Mouse (Mus musculus): Measurements from ENCODE around the gene Itpr1. TPM values are rescaled to one million over a fixed set of nuclear protein-coding genes. Genes with fewer than 3 reads are reported as not detected.

Itpr1 gene
- polyA plus RNA-seq, 1 experiment from 2014 or later, result 14.6 TPM

DNA sequence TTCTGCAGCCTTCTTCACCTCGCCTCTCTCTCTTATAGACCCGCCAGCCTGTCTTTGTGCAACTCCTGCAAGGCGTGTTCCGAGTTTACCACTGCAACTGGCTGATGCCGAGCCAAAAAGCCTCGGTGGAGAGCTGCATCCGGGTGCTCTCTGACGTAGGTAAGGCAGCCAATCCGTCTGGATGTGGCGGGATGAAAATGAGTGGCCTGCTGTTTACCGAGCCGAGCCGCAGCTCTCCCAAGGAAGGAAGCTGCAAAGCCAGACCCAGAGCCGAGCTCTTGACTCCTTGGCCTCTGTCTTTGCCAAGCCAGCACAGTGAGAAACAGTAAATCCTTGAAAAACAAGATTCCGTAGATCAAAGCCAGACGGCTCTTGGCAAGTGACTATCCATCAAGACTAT is 197.9 kb downstream of the Itpr1 start:
- H3K36me3 ChIP-seq, result peaks cover 74% of the 10 kb centered on the region

DNA sequence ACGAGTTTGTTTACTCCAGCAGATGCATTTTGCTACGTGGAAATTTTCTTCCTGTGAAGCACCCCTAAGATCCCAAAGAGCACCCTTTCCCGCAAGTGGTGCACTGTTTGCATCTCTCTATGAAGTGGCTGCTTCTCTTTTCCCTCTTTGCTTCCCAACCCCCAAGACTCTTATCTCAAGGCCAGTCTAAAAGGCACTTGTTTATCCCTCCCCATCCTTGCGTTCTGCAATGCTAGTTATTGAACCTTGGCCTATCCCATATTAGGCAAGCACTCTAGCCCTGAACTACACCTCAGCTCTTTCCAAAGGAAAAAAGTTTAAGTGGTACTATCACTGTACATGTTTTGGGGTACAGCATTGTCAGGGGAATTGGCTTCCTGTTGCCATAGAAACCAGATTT is 198.3 kb downstream of the Itpr1 start:
- Histone ChIP-seq H3K27me3 (ENCODE audit: insufficient read depth, poor library complexity, severe bottlenecking) (no peaks in the 10 kb centered on the region), H3K4me1 (no peaks in the 10 kb centered on the region), H3K27ac (no peak overlapping the region), H3K4me3 (no peak overlapping the region), H3K36me3 (peaks cover 72% of the 10 kb centered on the region), H3K9me3 (no peaks in the 10 kb centered on the region)
- no peak for DNase-seq (ENCODE audit: low spot score)
- 71% methylated on average over 4 of the region's 4 CpGs for WGBS

More for the DNA sequence above, 197.9 kb downstream of the Itpr1 start:
- H3K27me3 ChIP-seq (ENCODE audit: insufficient read depth, poor library complexity, severe bottlenecking), result no peaks in the 10 kb centered on the region
- H3K9me3 ChIP-seq, result no peaks in the 10 kb centered on the region
- 72% methylated on average over 16 of the region's 16 CpGs for whole genome bisulfite sequencing
- no peak overlapping the region for H3K27ac ChIP-seq
- DNase-seq (ENCODE audit: low spot score), result no peak
- H3K4me1 ChIP-seq, result no peaks in the 10 kb centered on the region
- no peak overlapping the region for H3K4me3 ChIP-seq

DNA sequence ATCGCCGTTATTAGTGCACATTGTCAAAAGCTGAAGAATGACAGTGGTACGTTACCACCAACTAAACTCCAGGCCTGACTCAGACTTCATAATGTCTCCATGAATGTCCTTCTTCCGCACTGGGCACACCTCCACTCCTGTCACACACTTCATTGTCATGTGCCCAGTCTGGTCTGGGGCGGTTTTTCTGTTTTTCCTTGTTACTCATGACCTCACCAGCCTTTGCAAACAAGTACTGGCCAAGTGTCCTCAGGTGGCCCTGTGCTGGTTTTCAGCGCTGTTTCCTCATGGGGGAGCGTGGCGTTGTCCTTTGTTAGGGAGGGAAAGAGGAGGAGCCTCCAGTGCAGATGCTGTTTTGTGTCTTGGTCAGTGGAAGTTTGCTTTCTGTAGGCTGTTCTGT is 200.1 kb downstream of the Itpr1 start:
- WGBS, result 90% methylated on average over 8 of the region's 8 CpGs

DNA sequence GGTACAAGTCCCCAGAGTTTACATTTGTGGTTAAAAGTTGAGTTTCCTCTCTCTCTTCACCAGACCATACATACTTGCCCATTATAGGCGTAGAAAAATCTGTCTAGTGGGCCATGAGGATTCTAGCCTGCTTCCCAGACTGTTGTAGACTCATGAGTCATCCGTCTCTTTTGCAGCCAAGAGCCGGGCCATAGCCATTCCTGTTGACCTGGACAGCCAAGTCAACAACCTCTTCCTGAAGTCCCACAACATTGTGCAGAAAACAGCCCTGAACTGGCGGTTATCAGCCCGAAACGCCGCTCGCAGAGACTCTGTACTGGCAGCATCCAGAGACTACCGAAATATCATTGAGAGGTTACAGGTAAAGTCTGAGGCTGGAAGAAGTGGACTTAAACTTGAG is 200.7 kb downstream of the Itpr1 start:
- Histone ChIP-seq H3K27ac (no peak overlapping the region), H3K36me3 (peaks cover 69% of the 10 kb centered on the region), H3K4me1 (no peaks in the 10 kb centered on the region), H3K4me3 (no peak overlapping the region), H3K9me3 (no peaks in the 10 kb centered on the region), H3K27me3 (ENCODE audit: insufficient read depth, poor library complexity, severe bottlenecking) (no peaks in the 10 kb centered on the region)
- 90% methylated on average over 9 of the region's 9 CpGs for WGBS
- DNase-seq (ENCODE audit: low spot score), result no peak

More for the DNA sequence above, 200.1 kb downstream of the Itpr1 start:
- no peaks in the 10 kb centered on the region for H3K4me1 ChIP-seq
- no peaks in the 10 kb centered on the region for H3K27me3 ChIP-seq (ENCODE audit: insufficient read depth, poor library complexity, severe bottlenecking)
- no peaks in the 10 kb centered on the region for H3K9me3 ChIP-seq
- H3K27ac ChIP-seq, result no peak overlapping the region
- H3K36me3 ChIP-seq, result peaks cover 65% of the 10 kb centered on the region; the same call in 1 of the 2 replicates
- no peak overlapping the region for H3K4me3 ChIP-seq
- DNase-seq (ENCODE audit: low spot score), result no peak

DNA sequence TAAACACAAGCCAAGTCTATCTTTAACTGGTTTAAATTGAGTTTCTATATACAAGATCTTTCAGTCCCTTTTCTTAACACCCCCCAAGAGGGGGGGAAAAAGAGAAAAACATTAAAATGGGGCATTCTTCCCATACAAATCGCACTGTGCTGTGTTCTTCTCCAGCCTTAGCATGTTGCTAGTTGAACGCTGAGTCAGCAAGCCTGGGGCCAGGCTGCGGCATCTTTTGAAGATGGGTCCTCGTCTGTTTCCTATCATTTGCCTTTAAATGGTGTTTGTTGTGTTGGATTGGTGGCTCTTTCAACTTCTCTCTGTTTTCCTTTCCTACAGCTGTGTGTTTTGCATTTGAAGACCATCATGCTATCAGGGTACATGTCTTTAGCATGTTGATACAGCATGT is 203.0 kb downstream of the Itpr1 start:
- 91% methylated on average over 4 of the region's 4 CpGs for WGBS
- no peak overlapping the region for H3K4me3 ChIP-seq
- no peaks in the 10 kb centered on the region for H3K4me1 ChIP-seq
- no peak overlapping the region for H3K27ac ChIP-seq
- H3K9me3 ChIP-seq, result no peaks in the 10 kb centered on the region
- DNase-seq (ENCODE audit: low spot score), result no peak
- peaks cover 76% of the 10 kb centered on the region for H3K36me3 ChIP-seq
- no peaks in the 10 kb centered on the region for H3K27me3 ChIP-seq (ENCODE audit: insufficient read depth, poor library complexity, severe bottlenecking)

DNA sequence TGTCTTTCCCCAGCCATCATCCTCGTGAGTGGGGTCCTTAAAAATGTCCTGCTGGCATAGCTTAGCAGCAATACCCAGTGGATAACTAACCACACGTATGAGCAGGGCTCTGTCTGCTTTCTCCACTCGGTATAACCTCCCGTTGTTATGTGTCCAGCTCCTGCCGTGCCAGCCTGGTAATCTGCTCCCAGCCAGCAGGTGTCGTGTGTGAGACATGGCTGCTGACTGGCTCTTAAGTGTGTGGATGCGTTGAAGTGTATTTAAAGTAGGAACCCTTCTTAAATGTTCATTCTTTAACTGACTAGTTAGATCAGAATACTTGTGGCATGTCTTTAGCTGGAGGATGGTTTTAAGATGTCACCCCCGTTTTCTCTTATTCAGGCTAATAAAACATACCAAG is 204.6 kb downstream of the Itpr1 start:
- WGBS, result 56% methylated on average over 8 of the region's 8 CpGs
- no peak overlapping the region for H3K4me3 ChIP-seq
- H3K4me1 ChIP-seq, result no peaks in the 10 kb centered on the region
- H3K36me3 ChIP-seq, result peaks cover 63% of the 10 kb centered on the region
- H3K9me3 ChIP-seq, result no peaks in the 10 kb centered on the region
- no peak overlapping the region for H3K27ac ChIP-seq
- peak; percentile 82 for DNase-seq (ENCODE audit: low spot score)
- H3K27me3 ChIP-seq (ENCODE audit: insufficient read depth, poor library complexity, severe bottlenecking), result no peaks in the 10 kb centered on the region

DNA sequence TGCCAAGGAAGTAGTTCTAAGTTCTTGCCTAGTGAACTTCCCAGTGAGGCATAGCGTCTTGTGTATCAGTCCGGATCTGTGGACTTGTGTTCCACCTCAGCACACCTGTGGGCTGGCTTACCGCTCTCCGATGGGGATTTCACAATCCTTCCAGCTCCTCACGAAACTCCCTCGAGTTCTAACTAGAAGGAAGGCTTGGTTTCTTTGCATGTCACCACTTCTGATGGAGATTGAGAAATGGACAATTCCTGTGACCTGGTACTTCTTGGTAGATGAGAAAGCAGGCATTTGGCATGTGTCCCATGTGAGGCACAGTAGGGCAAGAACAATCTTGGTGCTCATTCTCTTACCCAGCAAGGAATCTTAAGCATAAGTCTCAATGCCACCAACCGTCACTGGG is 205.3 kb downstream of the Itpr1 start:
- H3K4me1 ChIP-seq, result no peaks in the 10 kb centered on the region
- H3K27ac ChIP-seq, result no peak overlapping the region
- no peaks in the 10 kb centered on the region for H3K9me3 ChIP-seq
- no peaks in the 10 kb centered on the region for H3K27me3 ChIP-seq (ENCODE audit: insufficient read depth, poor library complexity, severe bottlenecking)
- peaks cover 56% of the 10 kb centered on the region for H3K36me3 ChIP-seq
- DNase-seq (ENCODE audit: low spot score), result no peak
- 90% methylated on average over 7 of the region's 7 CpGs for WGBS
- no peak overlapping the region for H3K4me3 ChIP-seq

DNA sequence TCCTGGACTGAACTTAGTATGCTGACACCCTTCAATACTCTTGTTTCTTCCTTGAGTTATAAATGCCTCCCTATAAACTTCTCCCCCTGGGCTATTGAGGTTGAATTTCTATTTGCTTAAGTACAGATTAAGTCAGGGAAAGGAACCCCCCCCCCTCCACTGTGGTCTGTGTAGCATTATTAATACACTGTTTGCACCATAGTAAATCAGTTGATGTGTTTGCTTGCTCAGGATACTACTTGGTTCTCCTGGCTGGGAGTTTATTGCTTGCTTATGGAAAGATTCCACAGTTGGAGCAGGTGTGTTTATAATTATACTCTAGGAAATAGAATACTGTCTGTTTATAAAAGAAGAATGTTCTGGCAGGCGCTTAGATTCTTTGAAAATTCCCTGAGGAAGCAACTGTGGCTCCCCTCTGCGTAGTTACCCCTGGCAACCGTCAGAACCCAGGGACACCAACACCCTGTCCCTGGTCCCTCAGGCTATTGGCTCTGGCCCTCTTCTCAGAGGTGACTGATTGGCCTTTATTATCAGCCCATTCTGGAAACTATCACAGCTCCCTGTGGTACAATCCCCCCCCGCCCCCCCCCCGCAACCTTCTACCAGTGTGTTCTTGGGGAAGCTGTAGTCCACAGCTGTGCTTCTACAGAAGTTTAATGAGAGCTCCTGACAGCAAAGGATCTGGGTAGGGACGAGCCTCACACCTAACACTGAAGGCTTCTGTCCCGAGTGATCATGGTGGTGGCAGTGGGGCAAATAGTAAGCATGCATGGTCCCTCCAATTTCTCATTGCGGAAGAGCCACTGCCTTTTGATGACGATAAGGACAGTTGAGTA is 212.1 kb downstream of the Itpr1 start:
- Histone ChIP-seq H3K9me3 (no peaks in the 10 kb centered on the region), H3K4me3 (no peak overlapping the region), H3K27ac (no peak overlapping the region), H3K4me1 (peaks cover 12% of the 10 kb centered on the region), H3K36me3 (peaks cover 10% of the 10 kb centered on the region; the same call in 1 of the 2 replicates), H3K27me3 (ENCODE audit: insufficient read depth, poor library complexity, severe bottlenecking) (no peaks in the 10 kb centered on the region)
- WGBS, result 72% methylated on average over 9 of the region's 9 CpGs
- DNase-seq (ENCODE audit: low spot score), result no peak

DNA sequence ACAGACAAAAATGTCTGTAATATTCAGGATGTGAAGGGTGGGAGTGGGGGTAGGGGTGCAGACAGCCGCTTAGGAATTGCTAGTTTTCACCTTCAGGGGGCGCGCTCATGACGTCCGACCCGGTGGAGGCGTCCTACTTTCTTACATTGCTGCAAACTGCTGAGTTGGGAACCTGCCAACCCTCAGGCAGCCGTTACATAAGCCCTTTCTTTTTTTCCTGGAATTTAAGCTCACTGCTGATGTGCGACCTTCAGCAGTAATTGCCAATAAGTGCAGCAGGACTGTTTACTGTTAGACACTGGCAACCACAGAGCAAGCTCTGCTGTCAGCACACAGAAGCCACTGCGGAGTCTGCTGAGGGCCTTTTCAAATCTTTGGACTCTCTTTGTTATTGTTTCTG is 213.9 kb downstream of the Itpr1 start:
- WGBS, result 32% methylated on average over 10 of the region's 10 CpGs
- peak overlapping the region; percentile 60 for H3K27ac ChIP-seq
- no peak overlapping the region for H3K4me3 ChIP-seq
- H3K9me3 ChIP-seq, result no peaks in the 10 kb centered on the region
- no peaks in the 10 kb centered on the region; the same call in 1 of the 2 replicates for H3K36me3 ChIP-seq
- H3K4me1 ChIP-seq, result peaks cover 22% of the 10 kb centered on the region
- H3K27me3 ChIP-seq (ENCODE audit: insufficient read depth, poor library complexity, severe bottlenecking), result no peaks in the 10 kb centered on the region
- DNase-seq (ENCODE audit: low spot score), result no peak

DNA sequence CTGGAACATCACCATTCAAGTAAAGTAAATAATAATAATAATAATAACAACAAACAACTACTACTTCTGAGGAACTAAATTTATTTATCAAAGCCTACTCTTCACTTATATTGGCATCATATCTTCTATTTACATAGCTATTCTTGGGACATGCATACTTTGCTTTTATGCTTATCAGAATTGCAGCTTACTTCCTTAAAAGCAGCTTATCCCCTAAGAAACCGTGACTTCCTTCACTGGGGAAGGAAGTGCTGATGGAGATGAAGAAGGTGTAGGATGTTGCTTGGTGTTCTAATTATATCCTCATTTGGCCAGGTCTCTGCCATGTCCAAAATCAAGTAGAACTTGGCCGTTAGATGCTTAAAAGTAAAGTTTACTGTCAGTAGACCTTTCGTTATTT is 215.5 kb downstream of the Itpr1 start:
- H3K27me3 ChIP-seq (ENCODE audit: insufficient read depth, poor library complexity, severe bottlenecking), result no peaks in the 10 kb centered on the region
- 77% methylated on average over 3 of the region's 3 CpGs for WGBS
- no peaks in the 10 kb centered on the region for H3K9me3 ChIP-seq
- H3K36me3 ChIP-seq, result peaks cover 6% of the 10 kb centered on the region; the same call in 1 of the 2 replicates
- peaks cover 22% of the 10 kb centered on the region for H3K4me1 ChIP-seq
- no peak overlapping the region for H3K27ac ChIP-seq
- no peak for DNase-seq (ENCODE audit: low spot score)
- no peak overlapping the region for H3K4me3 ChIP-seq

DNA sequence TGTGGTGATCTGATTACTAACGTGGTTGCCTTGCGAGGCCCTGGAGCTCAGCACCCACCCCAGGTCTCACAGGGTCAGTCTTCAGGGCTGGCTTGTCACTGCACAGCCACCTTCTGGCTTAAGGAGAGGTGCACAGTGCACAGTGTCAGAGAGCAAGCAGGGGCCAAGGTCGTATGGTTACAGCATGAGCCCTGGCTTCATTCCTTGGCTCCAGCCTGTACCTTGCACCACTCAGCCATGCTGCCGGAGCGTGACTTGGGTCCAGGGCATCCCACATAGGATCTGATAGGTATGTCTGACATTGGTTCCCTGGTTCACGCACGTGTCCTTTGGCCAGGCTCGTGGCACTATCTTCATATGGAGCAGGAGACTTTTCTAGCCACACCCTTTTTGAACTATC is 217.1 kb downstream of the Itpr1 start:
- Histone ChIP-seq H3K27ac (no peak overlapping the region), H3K27me3 (ENCODE audit: insufficient read depth, poor library complexity, severe bottlenecking) (no peaks in the 10 kb centered on the region), H3K4me1 (peaks cover 19% of the 10 kb centered on the region), H3K9me3 (no peaks in the 10 kb centered on the region), H3K4me3 (no peak overlapping the region), H3K36me3 (peaks cover 6% of the 10 kb centered on the region; the same call in 1 of the 2 replicates)
- WGBS, result 88% methylated on average over 8 of the region's 8 CpGs
- DNase-seq (ENCODE audit: low spot score), result no peak

DNA sequence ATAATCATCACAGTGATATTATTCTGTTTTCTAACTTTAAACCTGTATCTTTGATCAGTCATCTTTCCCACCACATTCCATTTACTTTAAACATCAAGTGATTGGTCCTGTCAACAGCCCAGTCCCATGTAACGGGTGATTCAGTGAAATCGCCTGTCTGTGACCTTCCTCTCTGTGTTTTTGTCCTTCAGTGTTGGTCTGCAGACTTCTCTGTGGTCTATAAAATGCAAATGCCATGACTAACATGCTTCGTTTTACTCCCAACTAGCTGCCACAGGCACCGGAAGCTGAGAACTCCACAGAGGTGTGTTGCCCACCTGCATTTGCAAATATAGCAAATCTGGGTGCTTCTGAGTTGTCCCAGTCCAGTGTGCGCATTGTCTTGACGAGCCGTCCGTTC is 218.3 kb downstream of the Itpr1 start:
- no peaks in the 10 kb centered on the region for H3K9me3 ChIP-seq
- peak overlapping the region; percentile 31; the same call in 1 of the 2 replicates for H3K27ac ChIP-seq
- peaks cover 6% of the 10 kb centered on the region; the same call in 1 of the 2 replicates for H3K36me3 ChIP-seq
- H3K4me3 ChIP-seq, result no peak overlapping the region
- H3K4me1 ChIP-seq, result peaks cover 23% of the 10 kb centered on the region
- 72% methylated on average over 8 of the region's 8 CpGs for WGBS
- no peaks in the 10 kb centered on the region for H3K27me3 ChIP-seq (ENCODE audit: insufficient read depth, poor library complexity, severe bottlenecking)
- DNase-seq (ENCODE audit: low spot score), result no peak

DNA sequence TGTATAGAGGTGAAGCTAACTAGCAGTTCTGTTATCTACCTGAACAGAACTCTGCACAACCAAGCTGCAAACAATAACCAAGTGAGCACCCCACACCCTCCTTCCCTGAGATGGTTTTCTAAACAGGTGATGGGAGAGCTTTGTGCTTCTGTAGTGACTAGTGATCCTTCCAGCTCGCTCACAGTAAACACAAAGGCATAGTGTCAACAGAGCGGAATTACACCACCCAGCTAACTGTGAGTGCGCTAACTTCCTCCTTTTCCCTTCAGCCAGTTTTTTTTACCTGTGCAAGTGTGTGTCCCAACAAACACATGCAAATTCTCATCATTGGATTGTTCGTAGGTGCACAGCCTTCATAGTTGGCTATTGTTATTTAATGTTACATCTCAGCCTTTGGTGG is 219.9 kb downstream of the Itpr1 start:
- Histone ChIP-seq H3K4me1 (peaks cover 33% of the 10 kb centered on the region), H3K27ac (no peak overlapping the region), H3K9me3 (no peaks in the 10 kb centered on the region), H3K4me3 (no peak overlapping the region), H3K36me3 (peaks cover 6% of the 10 kb centered on the region; the same call in 1 of the 2 replicates), H3K27me3 (ENCODE audit: insufficient read depth, poor library complexity, severe bottlenecking) (no peaks in the 10 kb centered on the region)
- DNase-seq (ENCODE audit: low spot score), result no peak
- 87% methylated on average over 4 of the region's 4 CpGs for WGBS
